Mouse (Mus musculus) hematopoietic stem cell, adult 5-6 weeks (primary cell): Measurements from ENCODE around the gene Gm10722. TPM values are rescaled to one million over a fixed set of nuclear protein-coding genes. Genes with fewer than 3 reads are reported as not detected.
"Not testable (repeated sequence)": the region's sequence is repeated elsewhere in the genome, so short reads cannot be mapped to it uniquely, and the experiment has no call there.

Experiments used
- ATAC-seq, 2 experiments: fragments of 125-278 bp in 1 of 2; replicated peaks in 1 of 2; 2 replicates each; pipeline ENCODE4 v1.8.0; 2016 to 2017; ENCODE audit warnings: inconsistent platforms in 2 of 2, mild to moderate bottlenecking in 2 of 2, moderate number of reproducible peaks in 2 of 2, low read depth in 1 of 2, moderate TSS enrichment in 1 of 2; ENCODE audit not compliant: low FRiP score in 2 of 2, poor library complexity in 2 of 2, severe bottlenecking in 2 of 2, insufficient read depth in 1 of 2, low TSS enrichment in 1 of 2
- total RNA-seq: library from RNA; stranded (forward); fragments of 172-1452, 232-1000 nt; gene quantifications from 2 replicates; pipeline ENCODE4 v1.2.3, GENCODE M21; 2017

Gene Gm10722
- total RNA-seq: not detected in 2 replicates

- ATAC-seq: not testable (repeated sequence)
Observed at GRCm38 (mm10) chr9:3000445-3000972, at the start of gene Gm10722. Gm10722 (plus strand) TSS chr9:3000922.

GRCm38 (mm10) chr9:3001006-3001405 is 284 bp downstream of the Gm10722 start:
- not testable (repeated sequence) for ATAC-seq

- ATAC-seq: peak; percentile 25 to 40; a peak in 2 of 4 replicates
Observed at GRCm38 (mm10) chr9:3001948-3002659, 1.4 kb downstream of the Gm10722 start.

- not testable (repeated sequence) for ATAC-seq
Observed at GRCm38 (mm10) chr9:3002794-3003396, 2.2 kb downstream of the Gm10722 start, which contains the start of gene Gm11168. Gm11168 (plus strand) TSS chr9:3003346.

GRCm38 (mm10) chr9:3006179-3006578 is 5.5 kb downstream of the Gm10722 start:
- peak; percentile 30 to 43 for ATAC-seq

- ATAC-seq: not testable (repeated sequence)
Observed at GRCm38 (mm10) chr9:3006636-3007035, 5.9 kb downstream of the Gm10722 start.

GRCm38 (mm10) chr9:3007272-3007671 is 6.5 kb downstream of the Gm10722 start:
- ATAC-seq: peak; percentile 24 to 25

GRCm38 (mm10) chr9:3009331-3009730 is 8.6 kb downstream of the Gm10722 start:
- ATAC-seq: peak; percentile 14 to 24

- peak; percentile 39 to 56 for ATAC-seq
Observed at GRCm38 (mm10) chr9:3012054-3012621, 11.4 kb downstream of the Gm10722 start.

- peak; percentile 37 to 39 for ATAC-seq
Observed at GRCm38 (mm10) chr9:3012733-3013279, 12.1 kb downstream of the Gm10722 start, which contains the start of gene Gm10721. Gm10721 (plus strand) TSS chr9:3013140.

- ATAC-seq: not testable (repeated sequence)
Observed at GRCm38 (mm10) chr9:3015354-3015753, 14.6 kb downstream of the Gm10722 start, which contains the start of gene Gm10720. Gm10720 (plus strand) TSS chr9:3015654.

- ATAC-seq: not testable (repeated sequence)
Observed at GRCm38 (mm10) chr9:3015896-3016295, 15.2 kb downstream of the Gm10722 start.

GRCm38 (mm10) chr9:3017108-3017507 is 16.4 kb downstream of the Gm10722 start, which contains the start of gene Gm10719:
Gm10719 (plus strand) TSS chr9:3017408.
- not testable (repeated sequence) for ATAC-seq

- ATAC-seq: not testable (repeated sequence)
Observed at GRCm38 (mm10) chr9:3018944-3019343, 18.2 kb downstream of the Gm10722 start.

GRCm38 (mm10) chr9:3019835-3020727 is 19.4 kb downstream of the Gm10722 start:
- peak; percentile 40 to 48 for ATAC-seq

- not testable (repeated sequence) for ATAC-seq
Observed at GRCm38 (mm10) chr9:3022316-3023008, 21.7 kb downstream of the Gm10722 start.
